Mouse (Mus musculus) large intestine, adult 2 months (tissue): ENCODE measurements around the gene Ugt2b5. TPM values are rescaled to one million over a fixed set of nuclear protein-coding genes. Genes with fewer than 3 reads are reported as not detected.
A peak's percentile ranks its signal among the peaks of the same experiment; 100 is the strongest.
"Not testable (repeated sequence)": the region's sequence is repeated elsewhere in the genome, so short reads cannot be mapped to it uniquely, and the experiment has no call there.

Source experiments
- DNase-seq: peaks from one replicate; pipeline ENCODE4 v3.0.0-alpha.2; 2012; ENCODE audit warnings: low read depth, low spot score
- WGBS: fragments of 180-500 bp; shearing (Covaris S2); methylation state at CpG from one replicate; pipeline ENCODE4 v1.1.7; 2018; 5-methylcytosine and 5-hydroxymethylcytosine counted together
- polyA plus RNA-seq: library from polyadenylated mRNA; depleted of rRNA; stranded (reverse); fragments of >200 nt; gene quantifications from 2 replicates; pipeline ENCODE4 v1.2.3, GENCODE M21; 2012; rRNA removed

Gene Ugt2b5
- polyA plus RNA-seq, result 3.3 and 6.9 TPM in 2 replicates

DNA sequence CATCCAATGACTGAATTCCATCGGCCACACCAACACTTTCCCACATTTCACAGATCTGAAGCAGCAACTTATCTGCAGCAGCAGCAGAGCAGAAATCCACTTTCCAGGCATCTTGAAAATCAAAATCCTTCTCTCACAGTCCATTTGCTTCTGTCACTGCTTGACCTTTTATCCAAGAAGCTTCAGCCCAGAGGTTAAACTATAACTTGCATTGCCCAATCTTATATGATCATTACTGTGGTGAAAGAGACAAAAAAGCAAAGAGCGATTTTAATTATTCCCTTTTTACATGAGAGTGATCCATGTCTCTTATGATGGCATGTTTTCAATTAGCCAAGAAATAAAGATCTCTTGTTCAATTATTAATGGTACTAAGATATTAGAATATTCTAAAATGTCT lies at the start of gene Ugt2b5:
TSS of gene Ugt2b5 (minus strand) at position 123 of the 400 bp plus-strand sequence.
- DNase-seq, result not testable (repeated sequence)
- WGBS, result 43% methylated on average over 2 of the region's 2 CpGs

DNA sequence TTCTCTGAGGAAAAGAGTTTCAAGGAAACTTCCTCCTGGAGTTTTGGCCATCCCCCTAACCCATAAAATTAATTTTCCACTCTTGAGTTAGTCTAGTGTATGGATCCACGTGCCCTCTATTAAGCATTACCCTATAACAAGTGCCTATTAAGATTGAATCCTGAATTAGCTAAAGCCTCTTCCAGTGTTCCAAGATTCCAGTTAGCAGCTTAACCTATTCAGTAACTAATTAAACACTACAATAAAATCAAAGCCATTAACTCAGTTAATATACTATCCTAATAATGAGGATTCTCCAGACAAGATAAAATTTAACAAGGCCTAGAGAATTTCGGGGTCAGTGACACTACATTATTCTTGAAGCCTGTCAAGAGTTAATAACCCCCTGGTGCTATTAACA lies 35.7 kb upstream of the Ugt2b5 start:
- not testable (repeated sequence) for DNase-seq
- 60% methylated on average over 2 of the region's 2 CpGs for WGBS

DNA sequence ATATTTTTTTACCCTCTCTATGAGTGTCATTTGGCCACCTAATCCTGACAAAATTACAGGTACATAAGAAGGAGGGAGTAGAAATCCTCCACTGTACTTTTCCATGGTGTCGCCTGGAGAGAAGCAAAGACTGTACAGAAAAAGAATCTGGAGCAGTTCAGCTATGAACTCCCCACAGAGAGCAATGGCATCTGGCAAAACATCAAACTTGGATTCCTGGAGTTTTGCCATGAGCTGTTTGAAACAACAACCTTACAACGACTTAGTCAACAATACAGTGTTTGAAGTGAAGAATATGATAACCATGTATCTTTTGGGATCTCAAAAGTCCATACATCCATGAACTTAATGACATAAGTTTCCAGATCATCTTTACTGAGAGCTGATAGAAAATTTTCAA lies 34.6 kb upstream of the Ugt2b5 start:
- WGBS, result 46% methylated on average over 2 of the region's 2 CpGs
- DNase-seq, result no peak

DNA sequence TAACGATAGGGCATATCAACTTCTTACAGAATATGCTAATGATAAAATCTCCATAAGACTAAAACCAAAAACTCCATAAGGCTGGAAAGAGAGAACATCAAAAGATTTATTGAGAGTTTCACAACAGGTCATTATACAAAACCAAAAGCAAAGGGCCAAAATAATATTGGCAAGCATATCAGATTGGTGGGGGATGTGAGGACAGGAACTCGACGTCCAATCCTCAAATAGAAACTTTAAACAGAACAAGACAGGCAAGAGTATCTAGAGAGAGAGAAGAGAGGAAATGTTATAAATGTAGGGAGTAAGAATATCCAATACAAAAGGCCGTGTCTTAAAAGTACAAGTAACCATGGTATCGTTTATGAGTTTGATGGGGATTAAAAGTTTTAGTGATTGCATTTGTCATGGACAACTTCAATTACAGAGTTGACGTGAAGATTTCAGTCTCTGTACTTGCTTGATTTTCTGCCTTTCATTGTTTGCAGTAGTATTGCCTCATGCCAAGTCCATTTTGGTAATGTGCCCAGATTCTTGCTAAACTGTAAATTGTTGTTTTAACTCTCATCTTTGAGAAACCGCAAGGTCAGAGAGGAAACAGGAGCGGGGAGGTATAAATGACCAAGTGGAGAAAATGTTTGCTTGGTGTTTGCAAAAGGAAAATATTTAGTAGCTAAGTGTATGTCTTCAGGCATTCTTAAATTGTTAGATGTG lies 7.8 kb upstream of the Ugt2b5 start:
- DNase-seq, result no peak
- 30% methylated on average over 8 of the region's 8 CpGs for WGBS

DNA sequence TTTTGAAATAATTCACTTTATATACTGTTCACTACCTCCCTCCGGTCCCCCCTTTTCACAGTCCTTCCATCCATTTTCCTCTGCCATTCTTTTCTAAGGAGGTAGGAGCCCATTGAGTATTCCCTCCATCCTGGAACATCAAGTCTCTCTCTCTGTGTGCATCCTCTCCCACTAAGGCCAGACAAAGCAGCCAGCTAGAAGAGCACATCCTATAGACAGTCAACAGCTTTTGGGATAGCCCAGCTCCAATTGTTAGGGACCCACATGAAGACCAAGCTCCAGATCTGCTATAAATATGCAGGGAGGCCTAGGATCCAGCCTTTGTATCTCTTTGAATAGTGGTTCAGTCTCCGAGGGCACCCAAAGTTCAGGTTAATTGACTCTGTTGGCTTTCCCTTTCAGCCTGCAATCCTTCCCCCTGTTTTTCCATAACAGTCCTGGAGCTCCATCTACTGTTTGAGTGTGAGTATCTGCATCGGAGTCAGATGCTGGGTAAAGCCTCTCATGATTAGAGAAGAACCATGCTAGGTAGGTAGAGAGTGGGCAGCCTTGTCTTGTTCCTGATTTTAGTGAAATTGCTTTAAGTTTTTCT lies 2.8 kb upstream of the Ugt2b5 start:
- 32% methylated on average over 3 of the region's 3 CpGs for WGBS
- peak; percentile 35 for DNase-seq

DNA sequence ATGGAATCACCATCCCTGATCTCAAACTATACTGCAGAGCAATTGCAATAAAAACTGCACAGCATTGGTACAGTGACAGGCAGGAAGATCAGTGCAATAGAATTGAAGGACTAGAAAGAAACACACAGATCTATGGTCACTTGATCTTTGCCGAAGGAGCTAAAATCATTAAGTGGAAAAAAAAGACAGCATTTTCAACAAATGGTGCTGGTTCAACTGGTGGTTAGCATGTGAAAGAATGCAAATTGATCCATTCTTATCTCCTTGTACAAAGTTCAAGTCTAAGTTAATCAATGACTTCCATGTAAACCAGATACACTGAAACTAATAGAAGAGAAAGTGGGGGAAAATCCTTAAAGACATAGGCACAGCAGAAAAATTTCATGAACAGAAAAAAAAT lies 36.4 kb downstream of the Ugt2b5 start:
- WGBS, result 37% methylated on average over 1 of the region's 1 CpGs
- DNase-seq, result not testable (repeated sequence)

DNA sequence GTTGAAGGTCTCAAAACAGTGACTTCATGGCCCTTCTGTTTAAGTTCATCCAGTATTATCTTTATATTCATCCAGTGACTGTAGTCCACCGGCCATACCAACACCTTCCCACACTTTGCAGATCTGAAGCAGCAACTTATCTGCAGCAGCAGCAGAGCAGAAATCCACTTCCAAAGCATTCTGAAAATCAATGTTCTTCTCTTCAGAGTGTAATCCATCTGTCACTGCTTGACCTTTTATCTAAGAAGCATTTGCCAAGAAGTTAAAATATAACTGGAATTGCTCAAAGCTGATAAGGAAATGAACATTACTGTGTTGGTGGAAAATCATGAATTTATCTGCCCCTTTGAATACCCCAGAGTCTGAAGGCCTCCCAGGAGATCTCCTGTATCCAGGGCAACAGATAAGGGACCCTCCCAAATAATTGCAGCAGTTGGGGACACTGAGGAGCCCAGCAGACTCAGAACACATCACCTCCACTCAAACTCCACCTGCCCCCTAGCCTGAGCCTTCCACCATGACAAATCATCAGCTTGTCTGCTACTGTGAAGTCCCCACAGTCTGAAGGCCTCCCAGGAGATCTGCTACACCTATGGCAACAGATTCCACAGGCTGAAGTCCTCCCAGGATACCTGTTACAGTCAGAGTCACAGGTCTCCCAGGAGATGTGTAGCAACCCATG lies 47.6 kb downstream of the Ugt2b5 start, which contains the start of gene Ugt2b36:
TSS of gene Ugt2b36 (minus strand) at position 210 of the 682 bp plus-strand sequence.
- 41% methylated on average over 1 of the region's 1 CpGs for WGBS
- peak; percentile 18 for DNase-seq

DNA sequence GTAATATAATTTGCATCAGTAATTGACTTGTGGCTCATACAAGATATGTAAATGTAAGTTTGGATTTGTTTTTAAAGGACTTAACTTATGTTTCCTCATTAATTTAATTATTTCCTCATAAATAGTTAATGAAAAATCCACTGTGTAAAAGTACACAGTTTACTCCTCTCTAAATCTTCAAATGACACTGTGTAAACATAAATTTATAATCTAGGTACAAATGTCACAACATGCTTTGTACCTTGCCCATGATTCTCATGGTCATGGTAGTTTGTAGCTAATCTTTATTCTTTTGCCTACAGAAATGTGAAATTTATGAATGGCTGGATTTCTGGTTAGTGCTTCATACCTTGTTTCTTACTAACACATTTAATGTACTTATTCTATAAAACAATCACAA lies 49.0 kb downstream of the Ugt2b5 start:
- DNase-seq, result no peak

DNA sequence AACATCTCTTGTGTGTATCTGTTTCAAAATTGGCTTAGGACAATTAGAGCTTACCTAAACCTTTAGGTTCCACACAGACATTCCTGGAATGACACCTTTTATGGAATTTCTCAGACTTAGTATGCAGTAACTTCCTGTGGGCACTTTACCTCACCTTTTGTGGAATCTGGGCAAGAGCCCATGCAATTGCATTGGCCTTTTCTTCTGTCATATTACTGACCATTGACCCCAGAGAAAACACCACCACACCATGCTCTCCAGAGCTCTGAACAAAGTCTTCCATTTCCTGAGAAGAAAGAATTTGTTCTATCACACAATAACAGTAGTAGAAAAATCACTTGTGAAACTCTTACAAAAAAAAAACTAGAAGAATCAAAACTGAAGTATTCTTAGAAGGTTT lies 50.9 kb downstream of the Ugt2b5 start:
- DNase-seq, result no peak

DNA sequence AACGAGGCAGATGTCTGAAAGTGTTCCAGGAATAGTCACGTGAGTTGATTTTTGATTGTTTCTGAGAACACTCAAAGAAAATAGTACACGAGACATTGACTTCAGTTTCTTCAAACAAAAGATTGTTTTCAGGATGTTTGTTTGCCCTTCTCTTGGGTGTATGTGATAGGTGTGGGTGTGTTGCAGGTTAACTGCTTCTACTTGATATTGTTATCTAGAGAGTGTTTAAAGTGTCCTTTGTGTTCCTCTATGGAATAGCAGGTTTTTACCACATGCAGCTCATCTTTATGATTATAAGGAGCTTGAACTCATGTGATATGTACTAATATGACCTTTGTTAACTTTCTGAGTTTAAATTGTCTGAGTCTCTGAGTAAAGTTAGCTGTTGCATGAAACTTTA lies 53.8 kb downstream of the Ugt2b5 start:
- no peak for DNase-seq
- WGBS, result 40% methylated on average over 3 of the region's 3 CpGs

Other genes starting within 250 kb of the Ugt2b5 start
- gene Ugt2b34, start 233.4 kb downstream of the Ugt2b5 start, polyA plus RNA-seq, result 46.3 and 99.2 TPM in 2 replicates
- gene Ugt2b1, start 213.8 kb downstream of the Ugt2b5 start, polyA plus RNA-seq, result not detected in 2 replicates
- gene Ugt2b35, start 139.5 kb downstream of the Ugt2b5 start, polyA plus RNA-seq, result 2.9 and 4.3 TPM in 2 replicates
- 3.5 and 5.2 TPM in 2 replicates for gene Ugt2b36, start 47.8 kb downstream of the Ugt2b5 start, polyA plus RNA-seq
- not detected in 2 replicates for gene Ugt2b37, start 114.5 kb upstream of the Ugt2b5 start, polyA plus RNA-seq
- gene Ugt2a3, start 196.9 kb upstream of the Ugt2b5 start, polyA plus RNA-seq, result 2.2 and 18.9 TPM in 2 replicates